Mouse (Mus musculus): ENCODE results near the gene St8sia6.
"Not testable (repeated sequence)": the region's sequence is repeated elsewhere in the genome, so short reads cannot be mapped to it uniquely, and the experiment has no call there.

Gene St8sia6

GRCm38 (mm10) chr2:13793969-13794363 lies at the start of gene St8sia6:
TSS of gene St8sia6 (minus strand) at chr2:13794064.
- DNase-seq (ENCODE audit: low spot score): no peak

DNA sequence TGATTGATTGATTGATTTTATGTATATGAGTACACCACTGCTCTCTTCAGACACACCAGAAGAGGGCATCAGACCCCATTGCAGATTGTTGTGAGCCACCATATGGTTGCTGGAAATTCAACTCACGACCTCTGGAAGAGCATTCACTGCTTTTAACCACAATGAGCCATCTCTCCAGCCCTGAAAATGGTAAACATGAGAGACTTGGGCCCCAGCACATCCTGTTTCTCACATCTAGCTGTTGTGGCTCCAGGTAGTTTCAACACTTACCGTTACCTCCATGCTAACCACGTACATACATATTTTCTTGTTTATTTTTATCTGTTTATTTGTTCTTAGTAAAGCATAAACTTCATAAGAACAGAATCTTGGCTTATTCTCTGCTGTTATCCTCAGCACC lies 42.4 kb upstream of the St8sia6 start:
- DNase-seq (ENCODE audit: low spot score): no peak

DNA sequence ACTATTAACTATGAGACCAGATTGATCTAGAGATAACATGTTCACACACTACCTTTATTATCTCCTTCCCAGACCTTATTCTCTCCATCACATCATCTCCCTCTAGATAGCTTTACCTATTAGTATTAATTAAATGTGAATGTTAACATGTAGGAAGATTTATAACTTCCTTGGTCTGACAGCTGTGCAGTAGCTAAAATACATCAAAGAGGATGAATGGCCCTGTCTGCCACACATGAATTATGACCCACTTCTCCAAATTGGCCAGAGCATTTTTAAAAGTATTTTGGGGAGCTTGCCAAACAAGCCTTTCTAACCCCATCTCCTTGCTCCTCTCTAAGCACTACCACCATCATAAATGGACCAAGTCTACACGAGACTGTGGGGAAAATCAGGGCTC lies 41.1 kb upstream of the St8sia6 start:
- DNase-seq (ENCODE audit: low spot score): no peak

DNA sequence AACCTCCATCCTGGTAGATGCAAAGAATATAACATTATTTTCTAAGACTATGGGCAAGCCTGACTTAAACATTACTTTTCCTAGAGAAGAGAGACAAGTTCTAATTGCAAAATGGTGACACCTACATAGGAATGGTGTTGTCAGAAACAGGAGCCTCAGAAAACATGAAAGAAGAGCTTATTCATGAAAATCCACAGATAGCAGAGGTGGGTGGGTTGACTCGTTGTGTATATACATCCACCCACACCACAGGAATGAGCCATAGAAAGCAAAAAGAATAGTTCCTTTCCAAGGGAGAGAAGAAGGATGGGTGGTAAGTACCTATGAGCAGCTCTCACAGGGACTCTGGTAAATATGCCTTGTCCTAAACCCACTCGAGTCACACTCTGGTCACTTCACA lies 22.8 kb upstream of the St8sia6 start:
- DNase-seq (ENCODE audit: low spot score): no peak

DNA sequence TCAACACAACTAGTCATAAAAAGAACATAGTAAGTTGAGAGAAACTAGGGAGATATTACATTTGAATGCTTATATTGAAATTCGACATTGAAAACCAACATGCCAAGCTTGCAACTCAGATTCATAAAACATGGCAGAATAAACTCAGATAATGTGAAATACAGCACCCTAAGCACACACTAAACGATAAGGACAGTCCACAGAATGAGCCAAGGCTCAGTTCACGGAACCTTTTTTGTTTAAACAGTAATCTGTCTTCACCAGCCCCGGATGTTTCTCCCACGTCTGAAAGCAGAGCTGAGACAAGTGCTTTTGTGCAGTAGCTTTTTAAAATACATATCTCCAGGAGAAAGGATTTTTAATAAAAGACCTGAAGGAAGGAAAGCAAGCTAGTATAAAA lies 14.7 kb upstream of the St8sia6 start:
- no peak for DNase-seq (ENCODE audit: low spot score)

DNA sequence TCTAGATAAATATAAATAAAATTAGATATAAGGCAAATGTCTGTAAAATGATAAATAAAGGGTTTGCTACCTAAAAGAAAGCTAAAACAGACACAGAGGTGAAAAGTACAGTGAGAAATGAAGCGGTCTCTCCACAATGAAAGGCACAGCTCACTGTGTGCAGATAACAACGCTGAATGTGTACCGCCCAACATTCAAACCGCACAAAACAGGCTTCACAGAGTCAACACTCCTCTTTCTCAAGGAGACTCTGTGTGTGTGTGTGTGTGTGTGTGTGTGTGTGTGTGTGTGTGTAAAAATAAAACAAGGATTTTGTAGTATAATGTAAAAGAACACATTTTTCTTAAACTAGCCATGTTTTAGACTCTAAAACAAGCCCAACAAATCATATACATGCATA lies 14.1 kb upstream of the St8sia6 start:
- DNase-seq (ENCODE audit: low spot score): no peak

DNA sequence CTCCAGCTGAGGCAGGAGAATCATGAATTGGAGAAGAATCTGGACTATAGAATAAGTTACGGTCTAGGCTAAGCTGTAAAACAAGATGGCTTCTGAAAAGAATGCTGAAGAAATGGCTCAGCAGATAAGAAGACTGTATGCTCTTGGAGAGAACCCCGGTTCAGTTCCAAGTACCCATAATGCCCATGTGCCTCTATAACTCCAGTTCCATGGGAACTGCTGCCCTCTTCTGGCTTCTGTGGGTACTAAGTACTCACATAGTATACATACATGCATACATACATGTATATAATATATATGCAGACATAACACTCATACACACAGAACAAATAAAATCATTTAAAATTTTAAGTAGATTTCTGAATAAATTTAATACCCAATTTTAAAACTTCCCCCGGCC lies 12.3 kb upstream of the St8sia6 start:
- DNase-seq (ENCODE audit: low spot score): no peak

DNA sequence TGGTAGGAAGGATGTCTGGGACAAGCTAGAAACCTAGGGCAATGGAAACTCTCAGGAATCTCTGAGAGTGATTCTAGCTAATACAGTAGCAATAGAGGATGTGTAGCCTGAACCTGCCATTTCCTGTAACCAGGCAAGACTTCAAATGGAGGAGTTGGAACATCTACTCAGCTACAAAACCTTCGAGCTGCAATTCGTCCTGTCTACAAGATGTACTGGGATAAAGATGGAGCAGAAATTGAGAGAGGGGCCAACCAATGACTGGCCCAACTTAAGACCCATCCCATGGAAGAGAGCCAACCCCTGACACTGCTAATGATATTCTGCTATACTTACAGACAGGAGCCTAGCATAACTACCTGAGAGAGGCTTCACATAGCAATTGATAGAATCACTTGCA lies 6.8 kb upstream of the St8sia6 start:
- no peak for DNase-seq (ENCODE audit: low spot score)

- no peak for DNase-seq (ENCODE audit: low spot score)
These were observed 582 bp upstream of the St8sia6 start for GRCm38 (mm10) chr2:13794446-13794845.

DNA sequence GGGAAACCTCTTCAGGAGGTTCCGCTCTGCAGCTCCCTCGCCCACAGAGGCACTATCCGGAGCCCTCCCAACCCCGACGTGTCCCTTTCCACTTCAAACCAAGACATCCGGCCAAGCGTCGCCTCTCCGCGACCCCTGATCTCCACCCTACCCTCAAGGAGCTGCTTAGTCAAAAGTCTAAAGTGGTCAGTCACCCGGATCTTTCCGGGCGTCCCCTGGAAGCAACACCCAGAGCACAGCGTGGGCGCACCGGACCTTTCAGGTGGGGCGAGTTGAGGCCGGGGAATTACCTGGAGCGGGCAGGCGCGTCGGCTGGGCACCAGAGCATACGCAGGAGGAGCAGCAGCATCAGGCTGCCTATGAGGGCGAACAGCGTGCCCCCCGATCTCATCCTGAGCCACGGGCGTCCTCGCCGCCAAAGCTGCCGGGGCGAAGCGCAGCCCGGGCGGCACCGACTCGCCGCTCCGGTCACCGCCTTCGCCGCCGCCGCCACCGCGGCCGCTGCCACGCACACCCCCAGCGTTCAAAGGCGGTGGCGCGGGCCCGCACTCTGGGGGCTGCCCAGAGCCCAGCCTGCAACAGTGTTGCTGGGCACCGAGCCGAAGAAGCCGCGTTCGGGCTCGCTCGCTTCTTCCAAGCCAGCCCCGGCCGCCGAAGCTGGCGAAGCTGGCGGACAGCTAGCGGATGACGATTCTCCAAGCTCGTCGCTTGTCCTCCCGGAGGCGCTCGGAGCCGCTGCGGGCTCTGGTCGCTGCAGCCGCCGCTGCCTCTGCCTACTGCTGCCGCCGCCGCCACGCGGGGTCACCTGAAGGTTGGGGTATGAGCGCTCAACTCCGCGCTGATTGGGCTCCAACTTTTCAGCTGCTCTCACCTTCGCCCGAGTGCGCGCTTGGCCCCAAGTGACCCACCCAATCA lies 553 bp downstream of the St8sia6 start:
- DNase-seq (ENCODE audit: low spot score): peak; percentile 20

- no peak for DNase-seq (ENCODE audit: low spot score)
These were observed 1.4 kb downstream of the St8sia6 start for GRCm38 (mm10) chr2:13792256-13793005.

- DNase-seq (ENCODE audit: low spot score): no peak
These were observed 2.3 kb downstream of the St8sia6 start for GRCm38 (mm10) chr2:13791598-13791997.

- DNase-seq (ENCODE audit: low spot score): no peak
These were observed 4.5 kb downstream of the St8sia6 start for GRCm38 (mm10) chr2:13789365-13789764.

DNA sequence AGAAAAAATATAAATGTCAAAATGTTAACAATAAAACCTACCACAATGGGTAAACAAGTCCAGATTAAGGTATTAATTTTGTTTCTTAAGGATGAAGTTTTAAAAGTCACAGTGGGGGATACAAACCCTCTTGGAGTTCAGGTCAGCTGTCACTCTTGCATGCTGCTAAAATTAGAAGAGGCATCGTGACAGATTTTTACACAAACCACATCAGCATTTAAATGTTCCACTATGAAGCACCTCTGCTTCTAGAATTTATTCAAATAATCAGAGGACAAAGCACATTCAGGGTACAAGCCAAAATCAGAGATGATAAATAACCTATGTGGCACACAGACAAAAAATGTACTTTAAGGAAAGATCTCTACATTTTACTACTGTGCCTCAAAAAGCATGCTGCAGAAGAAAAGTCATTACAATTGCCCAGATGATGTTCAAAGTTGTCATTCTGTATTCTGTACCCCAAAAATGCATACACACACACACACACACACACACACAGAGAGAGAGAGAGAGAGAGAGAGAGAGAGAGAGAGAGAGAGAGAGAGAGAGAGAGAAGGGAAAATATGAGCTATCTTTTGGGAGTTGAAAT lies 7.2 kb downstream of the St8sia6 start:
- DNase-seq (ENCODE audit: low spot score): no peak

GRCm38 (mm10) chr2:13785992-13786391 lies 7.9 kb downstream of the St8sia6 start:
- DNase-seq (ENCODE audit: low spot score): not testable (repeated sequence)

- DNase-seq (ENCODE audit: low spot score): no peak
These were observed 8.6 kb downstream of the St8sia6 start for GRCm38 (mm10) chr2:13785247-13785646.

DNA sequence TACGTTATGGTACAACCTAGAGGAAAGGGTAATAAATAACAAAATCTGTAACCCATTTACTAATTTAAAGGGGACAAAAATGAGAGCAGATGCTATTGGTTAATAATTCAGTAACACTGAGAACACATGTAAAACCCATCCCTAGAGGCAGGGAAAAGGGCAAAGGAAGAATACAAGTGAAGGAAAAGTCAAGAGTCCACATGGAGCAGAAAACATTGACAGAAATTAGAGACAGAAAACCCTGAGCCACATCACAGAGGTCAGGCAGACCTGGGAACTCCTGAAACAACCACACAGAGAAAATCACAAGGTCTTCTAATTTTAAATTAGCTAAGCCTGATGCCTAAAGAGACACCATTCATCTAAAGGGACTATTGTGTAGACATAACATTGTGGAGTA lies 9.4 kb downstream of the St8sia6 start:
- no peak for DNase-seq (ENCODE audit: low spot score)

- no peak for DNase-seq (ENCODE audit: low spot score)
These were observed 16.8 kb downstream of the St8sia6 start for GRCm38 (mm10) chr2:13777032-13777431.

- DNase-seq (ENCODE audit: low spot score): no peak
These were observed 17.4 kb downstream of the St8sia6 start for GRCm38 (mm10) chr2:13776453-13776852.

GRCm38 (mm10) chr2:13775056-13775455 lies 18.8 kb downstream of the St8sia6 start:
- DNase-seq (ENCODE audit: low spot score): no peak

DNA sequence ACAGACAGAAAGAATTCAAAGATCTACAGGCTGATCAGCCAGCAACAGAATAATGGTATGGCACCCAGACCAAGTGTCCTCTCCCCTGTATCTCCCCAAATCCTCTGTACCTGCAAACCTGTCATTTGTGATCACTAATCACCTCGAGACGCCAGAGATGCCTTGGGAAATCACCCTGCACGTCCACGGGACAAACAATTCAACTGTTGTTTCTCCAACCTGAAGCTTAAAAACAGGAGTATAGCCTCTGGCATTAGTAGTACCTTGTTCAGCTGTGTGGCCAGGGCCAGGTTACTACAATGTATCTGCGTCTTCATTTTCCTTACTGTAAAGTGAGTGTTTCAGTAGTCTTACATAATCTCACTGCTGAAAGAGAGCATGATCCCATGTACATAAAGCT lies 25.3 kb downstream of the St8sia6 start:
- no peak for DNase-seq (ENCODE audit: low spot score)

GRCm38 (mm10) chr2:13767532-13768411 lies 26.1 kb downstream of the St8sia6 start:
- no peak for DNase-seq (ENCODE audit: low spot score)

Data from urinary bladder, postnatal 14 days (tissue).